Mouse (Mus musculus): ENCODE measurements around the gene Pik3cg. TPM values are rescaled to one million over a fixed set of nuclear protein-coding genes. Genes with fewer than 3 reads are reported as not detected.

The Pik3cg gene
- polyA plus RNA-seq, 1 experiment from 2014 or later, result 2.1 TPM

DNA sequence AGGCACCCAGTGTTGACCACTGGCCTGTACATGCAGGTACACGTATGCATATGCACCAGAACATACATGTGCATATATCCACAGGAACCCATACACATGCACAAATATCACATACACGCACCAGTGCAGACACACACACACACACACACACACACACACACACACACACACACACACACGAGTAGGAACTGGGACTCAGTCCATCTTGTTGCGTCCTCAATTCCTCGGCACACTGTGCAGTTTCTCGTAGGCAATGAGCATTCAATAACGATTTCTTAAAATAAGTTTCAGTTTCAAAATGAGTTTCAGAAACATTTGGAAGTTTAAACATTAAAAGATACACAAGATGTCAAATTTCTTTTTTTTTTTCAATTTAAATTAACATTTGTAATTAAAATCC, 35.6 kb downstream of the Pik3cg start:
- Histone ChIP-seq H3K4me2 (replicated peaks) (no peak overlapping the region), H3K36me3 (no peaks in the 10 kb centered on the region), H3K9ac (no peak overlapping the region), H3K9me3 (no peaks in the 10 kb centered on the region), H3K4me1 (peaks cover 6% of the 10 kb centered on the region; the same call in 1 of the 2 replicates), H3K4me3 (no peak overlapping the region), H3K27ac (no peak overlapping the region), H3K27me3 (peaks cover 40% of the 10 kb centered on the region)
- 89% methylated on average over 7 of the region's 7 CpGs for WGBS
- ATAC-seq (ENCODE audit: low FRiP score, low read depth), result no peak

DNA sequence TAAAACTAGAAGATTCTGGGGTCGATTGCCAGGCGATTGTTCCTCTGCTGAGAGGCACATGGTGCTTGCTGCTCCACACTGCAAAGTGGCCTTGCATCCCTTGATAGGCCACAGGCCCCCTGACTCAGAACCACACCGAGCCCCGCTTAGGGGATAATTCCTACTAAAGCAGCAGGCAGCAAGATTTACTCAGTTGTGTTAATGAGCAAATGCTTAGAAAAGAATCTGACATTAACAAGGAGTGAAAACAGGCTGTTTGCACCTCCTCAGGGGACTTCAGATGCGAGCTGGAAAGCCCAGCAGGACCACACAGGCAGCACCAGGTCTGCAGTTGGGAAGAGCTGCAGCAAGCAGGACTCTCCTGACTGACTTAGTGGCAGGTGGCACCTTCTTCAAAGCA, 39.3 kb downstream of the Pik3cg start:
- Histone ChIP-seq H3K36me3 (no peaks in the 10 kb centered on the region), H3K4me2 (replicated peaks) (no peak overlapping the region), H3K27me3 (peaks cover 40% of the 10 kb centered on the region), H3K9ac (no peak overlapping the region), H3K9me3 (no peaks in the 10 kb centered on the region), H3K4me3 (no peak overlapping the region), H3K4me1 (peaks cover 6% of the 10 kb centered on the region; the same call in 1 of the 2 replicates), H3K27ac (no peak overlapping the region)
- WGBS, result 9% methylated on average over 5 of the region's 5 CpGs
- no peak for ATAC-seq (ENCODE audit: low FRiP score, low read depth)

DNA sequence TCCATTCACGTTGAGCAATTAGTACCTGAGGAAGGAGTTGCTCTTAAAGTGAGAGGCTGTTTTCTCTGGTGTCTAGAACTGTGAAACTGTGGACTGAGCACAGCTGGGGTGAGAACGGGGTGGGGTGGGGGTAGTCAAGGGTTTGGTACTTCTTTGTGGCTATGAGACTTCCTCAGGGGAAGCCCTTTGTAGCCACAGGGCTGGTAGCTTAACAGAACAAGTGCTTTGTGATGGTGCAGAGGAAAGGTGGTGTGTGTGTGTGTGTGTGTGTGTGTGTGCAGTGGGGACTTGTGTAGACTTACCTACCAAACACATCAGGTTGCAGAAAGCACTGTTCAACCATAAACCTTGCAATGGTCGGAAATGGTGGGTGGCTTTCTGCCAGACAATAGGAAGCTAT, 39.7 kb downstream of the Pik3cg start:
- Histone ChIP-seq H3K27ac (no peak overlapping the region), H3K4me1 (peaks cover 6% of the 10 kb centered on the region; the same call in 1 of the 2 replicates), H3K9ac (no peak overlapping the region), H3K27me3 (peaks cover 39% of the 10 kb centered on the region), H3K4me2 (replicated peaks) (no peak overlapping the region), H3K9me3 (no peaks in the 10 kb centered on the region), H3K36me3 (no peaks in the 10 kb centered on the region), H3K4me3 (no peak overlapping the region)
- ATAC-seq (ENCODE audit: low FRiP score, low read depth), result no peak
- 7% methylated on average over 3 of the region's 3 CpGs for WGBS

DNA sequence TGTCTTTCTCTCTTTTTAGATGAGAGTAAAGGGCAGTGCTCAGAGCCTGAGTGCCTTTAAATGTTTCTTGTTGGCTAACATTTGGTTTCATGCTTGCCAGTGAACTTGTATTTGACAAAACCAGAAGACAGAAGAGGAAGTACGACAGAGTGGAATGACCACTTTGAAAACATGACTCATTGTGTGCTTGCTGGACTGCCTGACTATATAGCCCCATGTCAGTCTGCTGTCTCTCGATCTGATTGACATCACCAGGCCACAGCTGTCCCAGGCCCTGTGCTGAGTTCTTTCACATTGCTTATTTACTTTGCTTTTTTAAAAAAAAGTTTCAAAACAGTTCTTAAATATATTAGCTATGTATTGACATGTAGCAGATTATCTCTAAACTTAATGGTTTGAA, 44.8 kb downstream of the Pik3cg start:
- Histone ChIP-seq H3K4me2 (replicated peaks) (no peak overlapping the region), H3K27me3 (peaks cover 32% of the 10 kb centered on the region), H3K4me1 (no peaks in the 10 kb centered on the region), H3K27ac (no peak overlapping the region), H3K36me3 (no peaks in the 10 kb centered on the region), H3K9ac (no peak overlapping the region), H3K4me3 (no peak overlapping the region), H3K9me3 (no peaks in the 10 kb centered on the region)
- no peak for ATAC-seq (ENCODE audit: low FRiP score, low read depth)
- WGBS, result 86% methylated on average over 2 of the region's 2 CpGs

DNA sequence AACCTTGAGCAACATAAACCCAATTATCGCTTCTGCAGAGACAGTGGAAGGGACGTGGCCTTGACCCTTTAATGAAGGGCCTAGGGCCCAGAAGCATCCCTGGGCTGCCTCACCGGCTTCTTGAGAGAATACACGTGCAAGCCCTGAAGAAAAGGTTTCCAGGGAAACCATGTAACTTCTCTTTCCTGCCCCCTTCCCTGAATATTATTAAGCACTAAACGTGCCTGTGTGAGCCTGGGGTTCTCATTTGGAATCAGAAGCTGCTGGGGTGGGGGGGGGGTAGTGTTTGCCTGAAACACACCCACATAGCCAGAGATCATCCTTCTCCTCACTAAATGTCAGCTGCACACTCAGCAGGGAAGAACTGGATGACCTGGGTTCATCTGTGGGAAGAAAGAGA, 49.7 kb downstream of the Pik3cg start:
- H3K9ac ChIP-seq, result no peak overlapping the region
- no peaks in the 10 kb centered on the region for H3K9me3 ChIP-seq
- no peaks in the 10 kb centered on the region for H3K4me1 ChIP-seq
- ATAC-seq (ENCODE audit: low FRiP score, low read depth), result no peak
- 33% methylated on average over 5 of the region's 5 CpGs for WGBS
- peaks cover 13% of the 10 kb centered on the region for H3K27me3 ChIP-seq
- no peaks in the 10 kb centered on the region for H3K36me3 ChIP-seq
- no peak overlapping the region for H3K4me2 ChIP-seq (replicated peaks)
- H3K4me3 ChIP-seq, result no peak overlapping the region
- H3K27ac ChIP-seq, result no peak overlapping the region

DNA sequence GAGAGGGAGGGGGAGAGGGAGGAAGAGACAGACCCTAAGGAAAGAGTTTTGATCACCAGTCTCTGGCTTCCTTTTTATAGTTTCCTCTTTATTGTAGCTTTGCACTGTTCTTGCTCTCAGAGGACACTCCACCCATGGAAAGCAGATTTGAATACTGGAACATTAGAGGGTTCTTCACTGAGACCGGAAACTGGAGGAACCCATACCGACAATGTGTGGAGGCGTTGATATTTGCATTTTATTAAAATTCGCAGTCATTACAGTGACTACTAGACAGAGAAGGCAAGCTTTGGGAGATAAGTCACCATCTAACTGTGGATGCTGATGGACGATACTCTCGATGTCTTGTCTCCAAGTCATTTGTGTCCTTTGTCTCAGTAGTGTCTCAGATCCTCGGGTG, 61.9 kb downstream of the Pik3cg start:
- Histone ChIP-seq H3K9me3 (no peaks in the 10 kb centered on the region), H3K4me1 (no peaks in the 10 kb centered on the region)

DNA sequence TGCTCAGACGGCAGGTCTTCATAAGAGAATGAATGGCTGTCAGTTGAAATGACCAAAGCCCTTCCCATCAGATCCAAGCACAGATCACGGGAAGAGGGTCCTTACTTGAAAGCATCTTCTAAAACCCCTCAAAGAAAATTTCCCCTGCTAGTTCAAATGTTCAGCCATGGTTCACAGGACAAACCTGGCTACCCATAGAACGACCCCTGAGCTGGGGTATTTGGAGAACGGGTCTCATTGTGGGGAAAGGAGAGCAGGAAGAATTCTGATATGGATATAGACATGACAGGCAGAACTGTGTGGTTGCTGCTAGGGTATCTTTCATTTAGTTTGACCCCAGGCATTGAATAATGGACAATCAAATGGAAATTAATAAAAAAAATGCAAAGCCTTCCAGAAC, 62.8 kb downstream of the Pik3cg start:
- WGBS, result 79% methylated on average over 4 of the region's 4 CpGs
- no peak overlapping the region for H3K9ac ChIP-seq
- H3K4me2 ChIP-seq (replicated peaks), result no peak overlapping the region
- no peak overlapping the region for H3K4me3 ChIP-seq
- no peak for ATAC-seq (ENCODE audit: low FRiP score, low read depth)
- H3K36me3 ChIP-seq, result no peaks in the 10 kb centered on the region
- no peaks in the 10 kb centered on the region for H3K4me1 ChIP-seq
- H3K27ac ChIP-seq, result no peak overlapping the region
- H3K9me3 ChIP-seq, result no peaks in the 10 kb centered on the region
- H3K27me3 ChIP-seq, result no peaks in the 10 kb centered on the region

More for the DNA sequence above, 61.9 kb downstream of the Pik3cg start:
- WGBS, result 88% methylated on average over 7 of the region's 7 CpGs
- Histone ChIP-seq H3K27me3 (no peaks in the 10 kb centered on the region), H3K4me3 (no peak overlapping the region), H3K36me3 (no peaks in the 10 kb centered on the region), H3K9ac (no peak overlapping the region), H3K27ac (no peak overlapping the region), H3K4me2 (replicated peaks) (no peak overlapping the region)
- no peak for ATAC-seq (ENCODE audit: low FRiP score, low read depth)

DNA sequence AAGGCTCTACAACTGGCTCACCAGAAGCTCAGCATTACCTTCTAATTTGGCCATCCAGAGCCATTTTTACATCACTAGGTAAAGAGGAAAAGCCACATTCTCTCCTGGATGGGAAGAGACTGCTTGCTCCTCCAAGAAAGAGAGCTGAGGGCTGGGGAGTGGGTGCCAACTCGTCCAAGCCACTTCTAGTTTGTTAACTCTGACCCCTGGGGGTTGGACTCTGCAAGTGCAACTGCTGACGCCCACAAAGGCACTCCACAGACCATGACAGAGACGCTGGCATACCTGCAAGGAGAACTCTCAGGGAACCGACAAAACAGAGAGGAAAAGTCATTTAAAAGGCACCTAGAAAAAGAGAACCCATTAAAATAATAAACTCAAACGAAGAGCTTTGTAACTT, 63.9 kb downstream of the Pik3cg start:
- peak; percentile 61; the same call in 1 of the 2 replicates for ATAC-seq (ENCODE audit: low FRiP score, low read depth)

DNA sequence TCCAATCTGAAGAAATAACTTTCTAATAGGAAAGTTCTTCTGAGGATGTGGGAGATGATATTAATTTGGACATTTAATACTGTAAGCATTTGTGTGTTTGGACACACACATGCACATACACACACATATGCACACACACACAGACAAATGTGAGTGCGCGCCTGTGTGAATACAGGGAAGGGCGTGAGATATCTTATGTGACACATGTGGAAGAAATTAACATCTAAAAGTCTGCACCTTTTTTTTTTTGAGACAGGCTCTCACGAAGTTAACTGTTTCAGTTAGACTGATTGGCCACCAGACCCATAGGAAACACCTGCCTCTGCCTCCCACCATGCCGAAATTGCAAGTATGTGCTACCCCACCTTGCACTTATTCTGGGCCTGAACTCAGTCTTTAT, 64.7 kb downstream of the Pik3cg start:
- no peak for ATAC-seq (ENCODE audit: low FRiP score, low read depth)
- Histone ChIP-seq H3K9me3 (no peaks in the 10 kb centered on the region), H3K36me3 (no peaks in the 10 kb centered on the region), H3K4me2 (replicated peaks) (no peak overlapping the region), H3K9ac (no peak overlapping the region), H3K27me3 (no peaks in the 10 kb centered on the region), H3K4me1 (no peaks in the 10 kb centered on the region), H3K4me3 (no peak overlapping the region), H3K27ac (no peak overlapping the region)
- WGBS, result 48% methylated on average over 5 of the region's 5 CpGs

More for the DNA sequence above, 63.9 kb downstream of the Pik3cg start:
- H3K9ac ChIP-seq, result no peak overlapping the region
- no peak overlapping the region for H3K27ac ChIP-seq
- no peaks in the 10 kb centered on the region for H3K4me1 ChIP-seq
- H3K9me3 ChIP-seq, result no peaks in the 10 kb centered on the region
- H3K4me3 ChIP-seq, result no peak overlapping the region
- H3K27me3 ChIP-seq, result no peaks in the 10 kb centered on the region
- H3K4me2 ChIP-seq (replicated peaks), result no peak overlapping the region
- no peaks in the 10 kb centered on the region for H3K36me3 ChIP-seq
- WGBS, result 4% methylated on average over 5 of the region's 5 CpGs

DNA sequence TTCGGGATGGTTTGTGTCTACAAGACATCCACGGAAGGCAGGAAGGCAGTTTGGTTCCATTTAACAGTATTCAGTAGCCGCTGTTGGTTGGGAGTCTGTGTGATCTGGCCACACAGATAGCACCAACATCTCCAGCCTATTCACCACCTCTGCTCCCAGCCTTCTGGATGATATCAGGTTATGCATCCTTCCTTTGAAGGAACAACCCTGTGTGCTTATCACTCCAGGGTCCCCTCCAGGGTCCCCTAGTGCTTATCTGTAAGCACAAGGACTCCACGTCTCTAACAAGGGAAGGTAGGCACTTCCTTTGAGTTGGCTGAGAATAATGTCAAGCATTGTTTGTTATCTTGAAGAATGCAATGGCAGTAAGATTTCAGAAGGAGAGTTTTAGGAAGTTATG, 65.3 kb downstream of the Pik3cg start:
- ATAC-seq (ENCODE audit: low FRiP score, low read depth), result no peak
- H3K36me3 ChIP-seq, result no peaks in the 10 kb centered on the region

DNA sequence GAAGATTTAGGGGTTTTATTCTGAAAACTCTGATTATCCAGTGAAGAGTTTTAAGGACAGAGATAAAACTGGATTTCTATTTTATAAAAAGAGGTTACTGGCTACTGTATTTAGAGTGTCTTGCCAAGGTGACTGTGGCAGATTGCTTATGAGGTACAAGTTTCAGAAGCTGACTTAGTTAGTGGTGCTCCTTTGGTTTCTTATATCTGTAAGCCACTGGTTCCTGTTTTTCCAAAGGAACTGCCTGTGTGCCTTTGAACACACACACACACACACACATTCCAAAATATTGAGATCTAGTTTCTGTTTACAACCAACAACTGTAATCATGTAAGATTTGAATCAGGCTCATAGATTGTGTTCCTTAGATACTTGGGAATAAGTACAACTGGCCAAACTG, 66.7 kb downstream of the Pik3cg start:
- no peak overlapping the region for H3K4me3 ChIP-seq
- ATAC-seq (ENCODE audit: low FRiP score, low read depth), result no peak
- no peak overlapping the region for H3K4me2 ChIP-seq (replicated peaks)
- no peaks in the 10 kb centered on the region for H3K36me3 ChIP-seq
- no peaks in the 10 kb centered on the region for H3K9me3 ChIP-seq
- H3K4me1 ChIP-seq, result no peaks in the 10 kb centered on the region
- no peaks in the 10 kb centered on the region for H3K27me3 ChIP-seq
- H3K27ac ChIP-seq, result no peak overlapping the region
- no peak overlapping the region for H3K9ac ChIP-seq

More for the DNA sequence above, 65.3 kb downstream of the Pik3cg start:
- Histone ChIP-seq H3K27ac (no peak overlapping the region), H3K4me1 (no peaks in the 10 kb centered on the region), H3K4me3 (no peak overlapping the region), H3K4me2 (replicated peaks) (no peak overlapping the region), H3K27me3 (no peaks in the 10 kb centered on the region), H3K9me3 (no peaks in the 10 kb centered on the region), H3K9ac (no peak overlapping the region)
- 71% methylated on average over 4 of the region's 4 CpGs for WGBS

DNA sequence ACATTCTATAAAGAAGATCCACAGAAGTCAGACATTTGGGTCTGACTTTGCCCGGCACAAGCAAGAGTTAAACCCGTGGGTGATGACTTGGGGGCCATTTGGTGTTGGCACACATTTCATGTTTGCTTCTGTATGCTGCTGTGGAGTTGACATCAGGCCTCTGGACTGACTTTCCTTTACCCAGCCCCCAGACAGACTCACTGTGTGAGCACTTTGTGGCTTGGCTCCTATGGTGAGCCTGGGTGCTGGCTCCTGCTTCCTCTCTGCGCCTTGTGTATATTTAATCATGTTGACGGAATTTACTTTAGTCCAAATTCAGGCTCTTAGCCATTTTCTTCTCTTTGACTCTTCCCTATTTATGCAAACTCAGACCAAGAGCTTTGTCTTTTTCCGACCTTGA, 69.6 kb downstream of the Pik3cg start:
- no peak overlapping the region for H3K4me3 ChIP-seq
- H3K9me3 ChIP-seq, result no peaks in the 10 kb centered on the region
- H3K27me3 ChIP-seq, result no peaks in the 10 kb centered on the region
- H3K36me3 ChIP-seq, result no peaks in the 10 kb centered on the region
- no peaks in the 10 kb centered on the region for H3K4me1 ChIP-seq
- ATAC-seq (ENCODE audit: low FRiP score, low read depth), result no peak
- no peak overlapping the region for H3K9ac ChIP-seq
- no peak overlapping the region for H3K4me2 ChIP-seq (replicated peaks)
- WGBS, result 82% methylated on average over 5 of the region's 5 CpGs
- H3K27ac ChIP-seq, result no peak overlapping the region

DNA sequence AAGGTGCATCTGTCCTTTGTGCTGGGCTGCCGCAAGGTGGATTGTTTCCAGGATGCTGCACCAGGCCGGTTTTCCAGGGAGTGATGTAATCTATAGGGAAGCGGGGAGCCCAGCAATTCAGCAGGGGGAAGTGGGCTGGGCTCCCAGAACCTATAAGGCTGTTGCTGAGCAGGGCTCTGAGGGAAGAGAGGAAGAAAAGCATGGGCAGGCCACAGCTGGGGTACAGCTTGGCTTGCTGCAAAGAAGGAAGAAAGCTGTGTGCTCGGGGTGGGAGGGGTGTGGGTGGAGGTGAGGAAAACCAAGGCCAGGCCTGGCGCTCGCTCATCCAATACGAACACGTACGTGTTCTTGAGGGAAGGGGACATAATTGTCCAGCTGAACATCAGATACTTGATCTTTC, 70.1 kb downstream of the Pik3cg start:
- WGBS, result 61% methylated on average over 9 of the region's 9 CpGs
- H3K4me1 ChIP-seq, result no peaks in the 10 kb centered on the region
- H3K27ac ChIP-seq, result no peak overlapping the region
- no peaks in the 10 kb centered on the region for H3K36me3 ChIP-seq
- H3K4me3 ChIP-seq, result no peak overlapping the region
- peak; percentile 24; the same call in 1 of the 2 replicates for ATAC-seq (ENCODE audit: low FRiP score, low read depth)
- H3K27me3 ChIP-seq, result no peaks in the 10 kb centered on the region
- no peak overlapping the region for H3K4me2 ChIP-seq (replicated peaks)
- no peaks in the 10 kb centered on the region for H3K9me3 ChIP-seq
- H3K9ac ChIP-seq, result no peak overlapping the region

All from limb, embryonic 13.5 days (tissue).